Comparison of ENCODE assay signal across 9 mouse cellular contexts in the genomic region with DNA sequence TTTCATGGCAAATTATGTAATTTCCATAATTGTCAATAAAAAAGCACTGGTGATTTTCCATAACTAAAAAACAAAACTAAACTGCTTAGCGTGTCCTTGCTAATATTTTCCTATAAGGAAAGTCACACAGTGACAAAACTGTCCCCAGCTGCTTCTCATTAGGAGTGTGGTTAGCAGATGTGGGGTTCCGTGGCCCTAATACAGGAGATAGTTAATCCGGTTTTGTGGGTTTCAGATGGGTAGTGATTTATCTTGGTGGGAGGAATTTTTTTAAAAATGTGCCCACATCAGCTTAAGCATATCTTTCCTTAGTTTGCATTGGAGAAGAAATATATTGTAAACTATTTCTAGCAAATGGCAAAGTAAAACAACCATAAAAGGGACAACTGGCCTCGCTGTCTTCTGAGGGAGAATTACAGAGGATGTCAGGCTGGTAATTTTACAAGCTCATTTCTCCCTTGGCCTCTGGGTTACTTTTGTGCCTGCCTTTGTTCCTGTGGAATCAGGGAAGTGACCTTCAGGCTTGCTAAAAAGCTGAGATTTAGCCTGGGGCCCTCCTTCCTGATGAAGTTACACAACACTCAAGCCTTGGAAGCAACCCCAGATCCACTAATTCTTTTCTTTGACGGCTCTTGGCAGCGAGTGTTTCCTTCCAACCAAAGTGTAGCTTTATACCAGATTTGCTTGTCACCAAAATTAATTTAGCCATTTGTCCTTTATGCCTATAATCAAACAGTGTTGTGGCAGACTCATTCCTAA. TPM values are rescaled to one million over a fixed set of nuclear protein-coding genes. Genes with fewer than 3 reads are reported as not detected.
DNase-seq lines count a peak whose midpoint lies in the region; ATAC-seq and TF ChIP-seq lines count a peak whose summit lies in the region.
"Had no signal": no experiment of that assay in that cellular context is flagged by ENCODE, and none has a peak within 500 bp of the region (broad histone marks: within the 10 kb centered on the region; RNA-seq: fewer than 3 reads in every experiment).

No protein-coding gene starts in this region.

- no peaks in the 10 kb centered on the region for H3K27me3 ChIP-seq in midbrain, postnatal 0 days (ENCODE audit: insufficient read depth, low read length)
- peaks cover 2% of the 10 kb centered on the region; the same call in 1 of the 2 replicates for H3K27me3 ChIP-seq in midbrain, embryonic 16.5 days (ENCODE audit: control insufficient read depth, insufficient read depth, low read depth, low read length)
- no peaks in the 10 kb centered on the region for H3K27me3 ChIP-seq in kidney, embryonic 14.5 days (ENCODE audit: control insufficient read depth, insufficient read depth, low read length)
- H3K27me3 ChIP-seq in hindbrain, embryonic 13.5 days = peaks cover 23% of the 10 kb centered on the region
- H3K27me3 ChIP-seq: limb, embryonic 12.5 days had no signal

- no peak overlapping the region for H3K9ac ChIP-seq in midbrain, postnatal 0 days (replicated peaks; ENCODE audit: low read length, poor library complexity, severe bottlenecking)
- no peak overlapping the region for H3K9ac ChIP-seq in midbrain, embryonic 16.5 days (ENCODE audit: low read depth, low read length)
- H3K9ac ChIP-seq in kidney, embryonic 14.5 days (ENCODE audit: low read depth, low read length) = no peak overlapping the region
- H3K9ac ChIP-seq in hindbrain, embryonic 13.5 days = no peak overlapping the region
- H3K9ac ChIP-seq: limb, embryonic 12.5 days had no signal

- peak; percentile 11 for DNase-seq in midbrain, postnatal 0 days (ENCODE audit: low spot score)
- peak; percentile 46 for DNase-seq in gastrocnemius, postnatal 25 days
- peak; percentile 36 for DNase-seq in ovary, postnatal 36 days (ENCODE audit: low spot score)
- no peak for DNase-seq in retina, embryonic 14.5 days (ENCODE audit: low spot score)
- no peak for DNase-seq in layer of hippocampus, postnatal 10 days (ENCODE audit: low spot score in 2 of 2)

- H3K4me3 ChIP-seq in midbrain, postnatal 0 days (ENCODE audit: low read depth, low read length) = no peak overlapping the region
- no peak overlapping the region for H3K4me3 ChIP-seq in midbrain, embryonic 16.5 days (ENCODE audit: low read depth, low read length)
- no peak overlapping the region for H3K4me3 ChIP-seq in kidney, embryonic 14.5 days (ENCODE audit: low read length)
- H3K4me3 ChIP-seq in hindbrain, embryonic 13.5 days = no peak overlapping the region
- H3K4me3 ChIP-seq: limb, embryonic 12.5 days had no signal

- WGBS in midbrain, postnatal 0 days = 60% methylated on average over 6 of the region's 6 CpGs
- 63% methylated on average over 6 of the region's 6 CpGs for WGBS in midbrain, embryonic 16.5 days
- WGBS in kidney, embryonic 14.5 days = 32% methylated on average over 6 of the region's 6 CpGs
- WGBS in hindbrain, embryonic 13.5 days = 72% methylated on average over 6 of the region's 6 CpGs

- H3K4me1 ChIP-seq in midbrain, postnatal 0 days (ENCODE audit: insufficient read depth, low read length) = no peaks in the 10 kb centered on the region
- peaks cover 2% of the 10 kb centered on the region; the same call in 1 of the 2 replicates for H3K4me1 ChIP-seq in midbrain, embryonic 16.5 days (ENCODE audit: control insufficient read depth, insufficient read depth, low read length)
- H3K4me1 ChIP-seq in kidney, embryonic 14.5 days (ENCODE audit: control insufficient read depth, insufficient read depth, low read length) = 0 out of 2 replicates have a peak, but pooled peaks cover 3% of the 10 kb centered on the region
- H3K4me1 ChIP-seq in hindbrain, embryonic 13.5 days (replicated peaks) = peaks cover 15% of the 10 kb centered on the region

- no peak overlapping the region for H3K4me2 ChIP-seq in midbrain, postnatal 0 days (ENCODE audit: low read depth, low read length, poor library complexity, severe bottlenecking)
- no peak overlapping the region for H3K4me2 ChIP-seq in midbrain, embryonic 16.5 days (ENCODE audit: low read length)
- H3K4me2 ChIP-seq in kidney, embryonic 14.5 days (replicated peaks; ENCODE audit: low read depth, low read length) = no peak overlapping the region
- H3K4me2 ChIP-seq in hindbrain, embryonic 13.5 days = no peak overlapping the region
- H3K4me2 ChIP-seq: limb, embryonic 12.5 days had no signal

- no peak for ATAC-seq in midbrain, postnatal 0 days (ENCODE audit: low FRiP score)
- no peak for ATAC-seq in midbrain, embryonic 16.5 days
- no peak for ATAC-seq in kidney, embryonic 14.5 days (ENCODE audit: low FRiP score, low TSS enrichment)
- no peak for ATAC-seq in hindbrain, embryonic 13.5 days (ENCODE audit: low FRiP score)

- H3K27ac ChIP-seq in midbrain, postnatal 0 days (ENCODE audit: low read depth, low read length) = no peak overlapping the region
- H3K27ac ChIP-seq in midbrain, embryonic 16.5 days (ENCODE audit: low read length) = no peak overlapping the region
- H3K27ac ChIP-seq in kidney, embryonic 14.5 days (ENCODE audit: low read depth, low read length) = peak overlapping the region; percentile 32; the same call in 1 of the 2 replicates
- H3K27ac ChIP-seq in hindbrain, embryonic 13.5 days = no peak overlapping the region
- H3K27ac ChIP-seq: limb, embryonic 12.5 days had no signal

- H3K36me3 ChIP-seq in midbrain, postnatal 0 days (ENCODE audit: insufficient read depth, low read length) = no peaks in the 10 kb centered on the region
- H3K36me3 ChIP-seq in midbrain, embryonic 16.5 days (ENCODE audit: control insufficient read depth, insufficient read depth, low read length) = 0 out of 2 replicates have a peak, but pooled peaks cover 5% of the 10 kb centered on the region
- H3K36me3 ChIP-seq in kidney, embryonic 14.5 days (ENCODE audit: control insufficient read depth, insufficient read depth, low read length) = no peaks in the 10 kb centered on the region
- no peaks in the 10 kb centered on the region for H3K36me3 ChIP-seq in hindbrain, embryonic 13.5 days
- H3K36me3 ChIP-seq: limb, embryonic 12.5 days had no signal

- TF ChIP-seq CTCF in midbrain, postnatal 0 days (IDR thresholded peaks at IDR 0.05) = no peak

- no peaks in the 10 kb centered on the region for H3K9me3 ChIP-seq in midbrain, postnatal 0 days (ENCODE audit: low read length)
- H3K9me3 ChIP-seq in midbrain, embryonic 16.5 days (replicated peaks; ENCODE audit: control insufficient read depth, low read length, poor library complexity, severe bottlenecking) = no peaks in the 10 kb centered on the region
- H3K9me3 ChIP-seq in kidney, embryonic 14.5 days (ENCODE audit: control insufficient read depth, low read length) = no peaks in the 10 kb centered on the region
- no peaks in the 10 kb centered on the region for H3K9me3 ChIP-seq in hindbrain, embryonic 13.5 days
- H3K9me3 ChIP-seq: limb, embryonic 12.5 days had no signal

RNA-seq across cellular contexts. Expression of a gene that starts 6.2 kb away (rescaled TPM):
- total RNA-seq in midbrain, postnatal 0 days (2014; rRNA removed) = 7.1 and 7.9 TPM in 2 replicates
- 3.2 and 3.3 TPM in 2 replicates for polyA plus RNA-seq in midbrain, postnatal 0 days (2015; fragmentation: Nextera tagmentation; extraction: Ambion mirVana)
- polyA plus RNA-seq in midbrain, embryonic 16.5 days (2015; fragmentation: Nextera tagmentation; extraction: Ambion mirVana) = 4.3 and 4.6 TPM in 2 replicates
- 1 to 10 TPM; 6.1 to 6.9 TPM for total RNA-seq in gastrocnemius, postnatal 25 days (2021)
- 18.7 and 19.4 TPM in 2 replicates for polyA plus RNA-seq in kidney, embryonic 14.5 days (2014; fragmentation: Nextera tagmentation; extraction: Ambion mirVana)
- total RNA-seq in layer of hippocampus, postnatal 10 days (2021) = 1 to 10 TPM; 7.4 to 8.7 TPM
- polyA plus RNA-seq in hindbrain, embryonic 13.5 days (2015; fragmentation: Nextera tagmentation; extraction: Ambion mirVana) = 5.9 and 7.9 TPM in 2 replicates

RNA-seq across cellular contexts. Expression of a gene that starts 35.9 kb away (rescaled TPM):
- 23.5 and 23.7 TPM in 2 replicates for total RNA-seq in midbrain, postnatal 0 days (2014; rRNA removed)
- polyA plus RNA-seq in midbrain, postnatal 0 days (2015; fragmentation: Nextera tagmentation; extraction: Ambion mirVana) = 27.4 and 28.0 TPM in 2 replicates
- 42.3 and 46.2 TPM in 2 replicates for polyA plus RNA-seq in midbrain, embryonic 16.5 days (2015; fragmentation: Nextera tagmentation; extraction: Ambion mirVana)
- total RNA-seq in gastrocnemius, postnatal 25 days (2021) = 10 to 100 TPM; 18.0 to 20.0 TPM
- 72.7 and 92.6 TPM in 2 replicates for polyA plus RNA-seq in kidney, embryonic 14.5 days (2014; fragmentation: Nextera tagmentation; extraction: Ambion mirVana)
- total RNA-seq in layer of hippocampus, postnatal 10 days (2021) = 10 to 100 TPM; 27.5 to 31.6 TPM
- 45.5 and 47.3 TPM in 2 replicates for polyA plus RNA-seq in hindbrain, embryonic 13.5 days (2015; fragmentation: Nextera tagmentation; extraction: Ambion mirVana)

RNA-seq across cellular contexts. Expression of a gene that starts 59.3 kb away (rescaled TPM):
- 16.6 and 20.2 TPM in 2 replicates for total RNA-seq in midbrain, postnatal 0 days (2014; rRNA removed)
- 0.42 and 0.89 TPM in 2 replicates for polyA plus RNA-seq in midbrain, postnatal 0 days (2015; fragmentation: Nextera tagmentation; extraction: Ambion mirVana)
- polyA plus RNA-seq in midbrain, embryonic 16.5 days (2015; fragmentation: Nextera tagmentation; extraction: Ambion mirVana) = 1.2 and 1.5 TPM in 2 replicates
- 1 to 10 TPM in 1 of 2 experiments, under 1 TPM in 1; 0.74 to 1.3 TPM for total RNA-seq in gastrocnemius, postnatal 25 days (2021)
- 1.2 and 1.3 TPM in 2 replicates for polyA plus RNA-seq in kidney, embryonic 14.5 days (2014; fragmentation: Nextera tagmentation; extraction: Ambion mirVana)
- 1 to 10 TPM; 5.3 to 5.5 TPM for total RNA-seq in layer of hippocampus, postnatal 10 days (2021)
- polyA plus RNA-seq in hindbrain, embryonic 13.5 days (2015; fragmentation: Nextera tagmentation; extraction: Ambion mirVana) = 0.53 and 0.88 TPM in 2 replicates

Comparison
In these comparisons a context has a peak if more than half of its experiments do, and no peak if none do; other contexts are left out.
1. DNase-seq: peak in midbrain, postnatal 0 days (single experiment), gastrocnemius, postnatal 25 days (single experiment) and ovary, postnatal 36 days (single experiment); none in retina, embryonic 14.5 days (single experiment) and layer of hippocampus, postnatal 10 days (0 of 2).